Mouse (Mus musculus) cerebellum, adult 2 months (tissue): ENCODE results near the gene Gpr180. TPM values are rescaled to one million over a fixed set of nuclear protein-coding genes. Genes with fewer than 3 reads are reported as not detected.
"Not testable (repeated sequence)": the region's sequence is repeated elsewhere in the genome, so short reads cannot be mapped to it uniquely, and the experiment has no call there.

ENCODE experiments used
- DNase-seq, 2 experiments: peaks; one replicate each; pipeline ENCODE4 v3.0.0; 2021
- H3K27ac ChIP-seq: fragments of 200-500 bp; 2 replicates; pipeline ENCODE4 v1.5.1; 2012; ENCODE audit warnings: low read length, control low read depth, inconsistent platforms; ENCODE audit not compliant: insufficient read depth
- H3K27me3 ChIP-seq: fragments of 200-500 bp; 2 replicates; pipeline ENCODE4 v1.6.1; 2012; ENCODE audit warnings: inconsistent platforms, mild to moderate bottlenecking, low read length, moderate library complexity; ENCODE audit not compliant: control insufficient read depth, insufficient read depth
- H3K4me1 ChIP-seq: fragments of 200-500 bp; 2 replicates; pipeline ENCODE4 v1.6.1; 2011; ENCODE audit warnings: low read length; ENCODE audit not compliant: control insufficient read depth, insufficient read depth
- H3K4me3 ChIP-seq: fragments of 200-500 bp; replicated peaks from 2 replicates; pipeline ENCODE3; 2011; ENCODE audit warnings: mild to moderate bottlenecking, low read depth, low read length, control low read depth; ENCODE audit not compliant: insufficient read depth
- CTCF ChIP-seq: fragments of 200-500 bp; IDR thresholded peaks from 2 replicates; pipeline ENCODE4 v1.5.1; 2011; ENCODE audit warnings: low read depth, mild to moderate bottlenecking, control low read depth, low read length, moderate library complexity, borderline replicate concordance; ENCODE audit not compliant: insufficient read depth
- POLR2A ChIP-seq: fragments of 200-500 bp; IDR thresholded peaks from 2 replicates; pipeline ENCODE4 v1.6.1; 2011; ENCODE audit warnings: low read length, control low read depth, borderline replicate concordance; ENCODE audit not compliant: insufficient read depth
- WGBS: fragments of 180-500 bp; shearing (Covaris S2); methylation state at CpG from one replicate; pipeline ENCODE4 v1.1.7; 2018; 5-methylcytosine and 5-hydroxymethylcytosine counted together
- polyA plus RNA-seq: library from polyadenylated mRNA; depleted of rRNA; stranded (reverse); fragments of >200 nt; gene quantifications from 2 replicates; pipeline ENCODE4 v1.2.3, GENCODE M21; 2012; rRNA removed

Gene Gpr180
- 37.6 and 38.7 TPM in 2 replicates for polyA plus RNA-seq

DNA sequence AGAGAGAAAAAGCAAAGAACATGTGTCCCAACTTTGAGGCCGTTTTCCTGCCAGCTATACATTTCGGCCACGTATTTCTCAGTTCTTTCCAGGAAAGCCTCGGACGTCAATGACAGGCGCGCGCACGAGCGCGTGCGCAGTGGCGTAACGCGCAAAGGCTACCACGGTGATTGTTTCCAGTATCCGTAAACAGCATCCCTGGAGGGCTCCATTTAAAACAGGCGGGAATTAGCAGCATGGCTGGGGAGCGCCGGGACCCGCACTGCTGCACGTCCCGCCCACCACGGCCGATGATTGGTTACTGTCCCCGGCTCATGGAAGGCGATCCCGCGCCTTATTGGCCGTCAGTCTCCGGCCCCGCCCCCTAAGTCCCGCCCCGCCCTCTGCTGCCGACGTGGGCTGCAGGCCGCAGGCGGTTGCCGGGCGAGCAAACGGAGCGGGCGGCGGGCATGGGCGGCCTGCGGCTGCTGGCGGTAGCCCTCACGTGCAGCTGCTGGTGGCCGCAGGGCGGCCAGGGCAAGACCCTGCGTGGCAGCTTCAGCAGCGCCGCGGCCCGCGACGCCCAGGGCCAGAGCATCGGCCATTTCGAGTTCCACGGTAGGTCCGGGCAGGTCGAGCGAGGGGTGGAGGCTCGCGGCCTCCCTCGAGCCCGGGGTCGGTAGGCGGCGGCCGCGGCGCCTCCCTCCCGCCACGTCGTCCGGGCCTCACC lies at the start of gene Gpr180:
Gpr180 (plus strand) TSS at position 415 of the 709 bp plus-strand sequence.
- Histone ChIP-seq H3K4me1 (no peaks in the 10 kb centered on the region; the same call in 1 of the 2 replicates), H3K27me3 (no peaks in the 10 kb centered on the region), H3K4me3 (peak within 1 kb of the TSS; percentile 69), H3K27ac (peak within 1 kb of the TSS; percentile 44)
- under 1% methylated on average over 61 of the region's 77 CpGs for WGBS
- DNase-seq: peak; percentile 98
- peak; percentile 62; the same call in 1 of the 2 replicates for TF ChIP-seq POLR2A
- TF ChIP-seq CTCF: no peak

DNA sequence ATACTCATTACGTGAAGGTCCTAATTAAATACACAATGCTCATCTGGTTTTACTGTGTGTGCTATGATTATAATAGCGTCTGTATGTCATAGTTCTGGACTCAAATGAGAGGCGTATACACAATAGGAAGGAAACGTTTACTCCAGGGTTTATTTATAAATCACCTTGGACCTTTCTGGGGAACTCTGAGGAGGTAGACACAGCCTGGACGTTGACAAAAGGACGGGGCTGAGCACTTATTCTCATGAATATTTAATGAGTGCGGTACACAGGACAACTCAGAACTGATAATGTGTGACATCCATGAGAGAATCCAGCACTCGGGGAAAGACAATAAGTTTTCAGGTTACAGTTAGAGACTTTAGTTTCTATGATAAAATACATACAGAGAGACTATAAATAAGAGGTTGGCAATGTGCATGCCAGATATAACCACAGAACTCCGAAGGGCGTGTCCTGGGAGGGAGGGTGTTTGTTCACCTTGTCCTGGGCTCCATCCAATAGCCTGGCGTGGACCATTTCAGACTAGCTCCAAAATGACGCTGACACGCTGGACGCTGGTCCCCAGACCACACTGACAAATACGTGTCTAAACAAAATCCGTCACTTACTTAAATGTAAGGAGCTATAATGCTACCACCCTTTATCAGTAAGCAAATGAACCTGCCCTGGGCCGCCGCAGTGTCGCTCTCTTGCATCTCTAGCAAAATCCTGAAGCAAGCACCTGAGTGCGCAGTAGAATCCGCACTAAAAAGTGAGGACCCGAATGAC lies 48.3 kb upstream of the Gpr180 start:
- H3K27ac ChIP-seq: no peak overlapping the region
- TF ChIP-seq POLR2A: no peak
- no peak for TF ChIP-seq CTCF
- no peaks in the 10 kb centered on the region for H3K4me1 ChIP-seq
- peak overlapping the region; percentile 79 for H3K4me3 ChIP-seq
- DNase-seq: no peak
- WGBS: 6% methylated on average over 22 of the region's 22 CpGs
- no peaks in the 10 kb centered on the region; the same call in 1 of the 2 replicates for H3K27me3 ChIP-seq

DNA sequence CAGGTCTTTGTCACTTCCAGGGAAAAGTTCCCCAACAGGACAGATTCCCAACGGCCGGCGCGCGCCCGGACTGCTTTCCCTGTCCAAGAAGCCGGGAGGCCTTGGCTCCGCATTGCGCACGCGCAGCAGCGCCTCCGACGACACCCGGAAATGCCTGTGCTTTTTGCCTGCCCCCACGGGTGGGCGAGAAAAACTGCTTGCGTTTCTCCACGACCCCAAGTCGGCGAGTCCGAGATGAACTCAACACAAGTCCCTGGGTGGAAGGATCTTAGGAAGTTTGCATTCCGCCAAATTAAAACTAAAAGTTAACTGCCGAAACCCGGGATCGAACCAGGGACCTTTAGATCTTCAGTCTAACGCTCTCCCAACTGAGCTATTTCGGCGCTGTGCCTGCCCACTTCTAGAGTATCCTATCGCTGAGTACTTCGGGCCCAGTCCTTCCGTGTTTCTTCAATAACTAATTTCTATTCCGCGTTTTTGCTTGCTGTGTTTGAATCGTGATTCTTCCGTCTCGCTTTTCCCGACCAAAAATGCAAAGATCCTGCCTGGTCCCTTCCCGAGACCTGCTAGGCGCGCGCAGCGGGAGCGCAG lies 47.6 kb upstream of the Gpr180 start:
- under 1% methylated on average over 44 of the region's 44 CpGs for WGBS
- no peaks in the 10 kb centered on the region for H3K4me1 ChIP-seq
- TF ChIP-seq CTCF: no peak
- no peak for TF ChIP-seq POLR2A
- H3K27ac ChIP-seq: no peak overlapping the region
- H3K27me3 ChIP-seq: no peaks in the 10 kb centered on the region; the same call in 1 of the 2 replicates
- peak overlapping the region; percentile 79 for H3K4me3 ChIP-seq
- peak; percentile 85 to 87 for DNase-seq

DNA sequence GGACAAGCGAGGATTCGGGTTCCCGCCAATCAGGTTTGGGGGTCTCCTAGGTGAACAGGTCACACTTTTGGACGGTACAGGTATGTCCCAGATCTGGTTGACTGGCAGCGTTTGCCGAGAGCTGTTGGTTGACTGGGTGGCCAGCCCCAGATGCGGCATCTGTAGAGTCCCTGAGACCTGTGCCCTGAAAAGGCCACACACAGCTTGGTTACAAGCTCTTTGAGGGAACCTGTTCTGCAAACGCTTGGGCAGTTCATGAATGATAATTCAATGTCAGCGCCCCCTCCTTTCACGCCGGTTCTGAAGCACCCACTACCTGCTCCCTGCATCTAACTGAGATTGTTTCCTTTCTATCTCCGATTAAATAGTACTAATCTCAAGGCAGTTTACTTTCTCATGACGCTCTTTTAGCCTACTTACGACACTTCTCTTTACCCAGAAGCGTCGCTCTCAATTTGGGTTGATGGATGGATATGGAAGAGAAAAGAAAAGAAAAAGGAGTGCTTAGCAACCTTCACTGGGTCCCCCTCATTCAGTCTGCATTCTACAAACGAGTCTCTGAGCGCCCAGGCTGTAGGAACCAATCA lies 47.1 kb upstream of the Gpr180 start:
- peak overlapping the region; percentile 79 for H3K4me3 ChIP-seq
- DNase-seq: no peak
- no peak for TF ChIP-seq POLR2A
- TF ChIP-seq CTCF: no peak

DNA sequence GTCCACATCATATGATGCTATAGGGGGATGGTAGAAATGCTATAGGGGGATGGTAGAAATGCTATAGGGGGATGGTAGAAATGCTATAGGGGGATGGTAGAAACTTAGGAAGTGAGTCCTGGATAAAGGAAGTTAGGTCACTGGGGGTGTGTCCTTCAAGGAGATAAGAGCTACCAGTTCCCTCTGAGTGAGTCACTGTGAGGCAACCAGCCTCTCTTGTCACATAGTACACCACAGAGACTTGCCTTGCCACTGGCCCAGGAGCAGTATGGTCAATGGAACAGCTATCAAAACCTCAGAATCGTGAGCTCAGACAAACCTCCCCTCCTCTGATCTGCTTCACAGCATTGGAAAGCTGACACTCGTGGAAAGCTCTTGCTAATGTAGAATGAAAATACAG lies 38.7 kb upstream of the Gpr180 start:
- Histone ChIP-seq H3K4me1 (no peaks in the 10 kb centered on the region), H3K27ac (no peak overlapping the region), H3K4me3 (no peak overlapping the region), H3K27me3 (no peaks in the 10 kb centered on the region)
- WGBS: 72% methylated on average over 2 of the region's 2 CpGs
- TF ChIP-seq CTCF (no peak), POLR2A (no peak)
- DNase-seq: no peak

More for the DNA sequence above, 47.1 kb upstream of the Gpr180 start:
- H3K4me1 ChIP-seq: no peaks in the 10 kb centered on the region
- no peaks in the 10 kb centered on the region; the same call in 1 of the 2 replicates for H3K27me3 ChIP-seq
- no peak overlapping the region for H3K27ac ChIP-seq
- 2% methylated on average over 18 of the region's 18 CpGs for WGBS

DNA sequence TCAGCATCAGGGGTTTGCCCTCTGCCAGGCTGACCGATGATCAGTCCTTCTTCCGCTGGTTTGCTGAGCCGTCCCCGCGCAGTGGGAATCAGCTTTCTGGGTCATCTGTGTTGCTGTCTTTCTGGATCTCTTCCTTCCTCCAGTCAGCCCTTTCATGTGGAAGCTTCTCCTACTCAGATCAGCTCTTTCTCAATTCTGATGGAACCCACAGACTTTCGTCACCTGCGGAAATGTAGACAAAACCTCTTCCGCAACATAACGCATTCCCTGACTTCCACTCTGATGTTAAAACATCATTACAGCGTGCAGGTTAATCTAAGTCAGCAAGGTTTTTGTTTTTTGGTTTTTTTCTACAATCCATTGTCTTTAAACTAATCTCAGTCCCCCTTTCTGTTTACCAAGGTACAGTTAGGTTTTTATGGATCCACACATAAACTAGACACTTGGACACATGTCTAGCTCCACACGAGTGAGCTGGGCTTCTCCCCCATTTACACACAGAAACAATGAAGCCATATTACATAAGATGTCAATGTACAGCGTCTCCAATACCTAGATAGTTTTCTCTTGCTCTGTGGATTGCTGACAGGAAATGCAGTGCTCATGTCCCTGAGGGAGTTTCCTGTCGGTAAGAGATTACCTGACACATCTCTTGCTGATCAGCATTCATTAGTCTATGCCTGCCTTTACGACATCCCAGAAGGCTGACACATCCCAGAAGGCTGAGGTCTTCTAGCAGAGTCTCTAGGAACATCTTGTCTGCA lies 35.5 kb upstream of the Gpr180 start:
- 85% methylated on average over 14 of the region's 14 CpGs for WGBS
- no peaks in the 10 kb centered on the region for H3K27me3 ChIP-seq
- no peak for DNase-seq
- no peak overlapping the region for H3K27ac ChIP-seq
- TF ChIP-seq CTCF (no peak), POLR2A (no peak)
- no peaks in the 10 kb centered on the region for H3K4me1 ChIP-seq
- H3K4me3 ChIP-seq: no peak overlapping the region

DNA sequence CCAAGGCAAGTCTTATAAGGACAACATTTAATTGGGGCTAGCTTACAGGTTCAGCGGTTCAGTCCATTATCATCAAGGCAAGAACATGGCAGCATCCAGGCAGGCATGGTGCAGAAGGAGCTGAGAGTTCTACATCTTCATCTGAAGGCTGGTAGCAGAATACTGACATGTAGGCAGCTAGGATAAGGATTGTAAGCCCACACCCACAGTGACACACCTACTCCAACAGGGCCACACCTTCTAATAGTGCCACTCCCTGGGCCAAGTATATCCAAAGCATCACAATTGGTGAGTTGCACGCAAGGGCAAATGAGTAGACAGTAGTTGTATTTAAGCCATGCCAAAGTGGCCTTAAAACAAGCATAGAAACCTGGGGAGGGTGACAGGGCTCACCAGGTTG lies 29.5 kb upstream of the Gpr180 start:
- H3K4me3 ChIP-seq, DNase-seq, H3K27me3 ChIP-seq, H3K27ac ChIP-seq, H3K4me1 ChIP-seq: not testable (repeated sequence)
- 97% methylated on average over 2 of the region's 2 CpGs for WGBS
